Mouse (Mus musculus) CH12.LX (cell line): ENCODE measurements around the gene Lgr4. TPM values are rescaled to one million over a fixed set of nuclear protein-coding genes. Genes with fewer than 3 reads are reported as not detected.

Source experiments
- DNase-seq: peaks from one replicate; pipeline ENCODE4 v3.0.0-alpha.2; 2013; ENCODE audit errors: extremely low read depth
- H3K27ac ChIP-seq: 2 replicates; pipeline ENCODE4 v1.5.1; 2012; ENCODE audit warnings: low read depth, mild to moderate bottlenecking, control low read depth, moderate library complexity; ENCODE audit not compliant: insufficient read depth
- H3K27me3 ChIP-seq: replicated peaks from 2 replicates; pipeline ENCODE3; 2012; ENCODE audit warnings: inconsistent platforms
- H3K36me3 ChIP-seq, 2 experiments: replicated peaks in 1 of 2; 2 replicates each; pipeline versions ENCODE3 to v1.6.1; 2012; ENCODE audit warnings: inconsistent platforms in 1 of 2, low read length in 1 of 2, mild to moderate bottlenecking in 1 of 2, mixed read lengths in 1 of 2, moderate library complexity in 1 of 2; ENCODE audit not compliant: control insufficient read depth in 1 of 2, insufficient read depth in 1 of 2
- H3K4me1 ChIP-seq, 2 experiments: 2 replicates each; pipeline ENCODE4 v1.6.1; 2012; ENCODE audit warnings: inconsistent platforms in 1 of 2, moderate library complexity in 1 of 2; ENCODE audit not compliant: insufficient read depth in 2 of 2, control insufficient read depth in 1 of 2
- H3K4me2 ChIP-seq: 2 replicates; pipeline ENCODE4 v1.6.1; 2012; ENCODE audit warnings: low read depth, mild to moderate bottlenecking, control low read depth; ENCODE audit not compliant: poor library complexity, insufficient read depth, severe bottlenecking
- H3K4me3 ChIP-seq, 3 experiments: fragments of 150-350 bp in 1 of 3; sonication (generic) in 1 of 3; replicated peaks in 1 of 3; 2 replicates each; pipeline versions ENCODE3 to v1.5.1; 2011 to 2012; ENCODE audit warnings: low read depth in 2 of 3, low read length in 2 of 3, mild to moderate bottlenecking in 2 of 3, moderate library complexity in 2 of 3, control low read depth in 1 of 3, improper control_type of control experiment in 1 of 3, inconsistent platforms in 1 of 3, mixed read lengths in 1 of 3; ENCODE audit not compliant: poor library complexity in 1 of 3
- H3K79me2 ChIP-seq: replicated peaks from 2 replicates; pipeline ENCODE4 v1.6.1; 2012; ENCODE audit warnings: mild to moderate bottlenecking, moderate library complexity; ENCODE audit not compliant: control insufficient read depth, poor library complexity, insufficient read depth, severe bottlenecking; ENCODE audit errors: extremely low read depth
- H3K9ac ChIP-seq: 2 replicates; pipeline ENCODE4 v1.6.1; 2012; ENCODE audit warnings: low read depth, mild to moderate bottlenecking, control low read depth, moderate library complexity; ENCODE audit not compliant: insufficient read depth
- H3K9me3 ChIP-seq: replicated peaks from 2 replicates; pipeline ENCODE3; 2012; ENCODE audit warnings: low read length, inconsistent platforms, mixed read lengths
- BHLHE40 ChIP-seq: IDR thresholded peaks from 2 replicates; pipeline ENCODE4 v1.6.1; 2011; ENCODE audit warnings: mild to moderate bottlenecking, low read depth, low read length, improper control_type of control experiment
- CHD1 ChIP-seq: IDR thresholded peaks from 2 replicates; pipeline ENCODE4 v1.6.1; 2012; ENCODE audit warnings: low read depth, low read length, improper control_type of control experiment, inconsistent platforms
- CTCF ChIP-seq, 2 experiments: IDR thresholded peaks in 1 of 2; conservative IDR thresholded peaks in 1 of 2; 2 replicates each; pipeline ENCODE4 v1.5.1; 2011 to 2012; ENCODE audit warnings: low read depth in 2 of 2, low read length in 2 of 2, improper control_type of control experiment in 1 of 2, inconsistent platforms in 1 of 2, mild to moderate bottlenecking in 1 of 2, moderate library complexity in 1 of 2
- E2F4 ChIP-seq: IDR thresholded peaks from 2 replicates; pipeline ENCODE4 v1.6.1; 2011; ENCODE audit warnings: low read depth, low read length, improper control_type of control experiment; ENCODE audit not compliant: insufficient replicate concordance
- EP300 ChIP-seq: IDR thresholded peaks from 2 replicates; pipeline ENCODE4 v1.6.1; 2011; ENCODE audit warnings: low read length, improper control_type of control experiment
- ETS1 ChIP-seq: conservative IDR thresholded peaks from 2 replicates; pipeline ENCODE4 v1.6.1; 2012; ENCODE audit warnings: low read depth, mild to moderate bottlenecking, inconsistent platforms, low read length, improper control_type of control experiment, moderate library complexity
- HCFC1 ChIP-seq: IDR thresholded peaks from 2 replicates; pipeline ENCODE4 v1.6.1; 2012; ENCODE audit warnings: low read depth, mild to moderate bottlenecking, inconsistent platforms, low read length, improper control_type of control experiment
- IRF4 ChIP-seq: IDR thresholded peaks from 2 replicates; pipeline ENCODE4 v1.6.1; 2014; ENCODE audit warnings: low read depth, mild to moderate bottlenecking, inconsistent platforms, low read length, improper control_type of control experiment
- KAT2A ChIP-seq: IDR thresholded peaks from 2 replicates; pipeline ENCODE4 v1.6.1; 2012; ENCODE audit warnings: low read length, improper control_type of control experiment, inconsistent platforms; ENCODE audit not compliant: insufficient replicate concordance
- MAX ChIP-seq: IDR thresholded peaks from 2 replicates; pipeline ENCODE4 v1.6.1; 2011; ENCODE audit warnings: low read length, improper control_type of control experiment
- MXI1 ChIP-seq: IDR thresholded peaks from 2 replicates; pipeline ENCODE4 v1.6.1; 2011; ENCODE audit warnings: mild to moderate bottlenecking, low read depth, low read length, improper control_type of control experiment
- PAX5 ChIP-seq: IDR thresholded peaks from 2 replicates; pipeline ENCODE4 v1.6.1; 2012; ENCODE audit warnings: low read length, inconsistent platforms, mixed read lengths
- POLR2AphosphoS2 ChIP-seq: IDR thresholded peaks from 2 replicates; pipeline ENCODE4 v1.6.1; 2011; ENCODE audit warnings: low read depth, low read length, improper control_type of control experiment
- RAD21 ChIP-seq: IDR thresholded peaks from 2 replicates; pipeline ENCODE4 v1.6.1; 2011; ENCODE audit warnings: low read depth, mild to moderate bottlenecking, low read length, improper control_type of control experiment, moderate library complexity
- SIN3A ChIP-seq: IDR thresholded peaks from 2 replicates; pipeline ENCODE4 v1.6.1; 2012; ENCODE audit warnings: low read length, improper control_type of control experiment, inconsistent platforms
- SMC3 ChIP-seq: IDR thresholded peaks from 2 replicates; pipeline ENCODE4 v1.6.1; 2011; ENCODE audit warnings: low read depth, low read length, improper control_type of control experiment
- TBP ChIP-seq: conservative IDR thresholded peaks from 2 replicates; pipeline ENCODE4 v1.6.1; 2011; ENCODE audit warnings: low read depth, low read length, improper control_type of control experiment
- TCF12 ChIP-seq: IDR thresholded peaks from 2 replicates; pipeline ENCODE4 v1.6.1; 2014; ENCODE audit warnings: low read depth, mild to moderate bottlenecking, inconsistent platforms, low read length, improper control_type of control experiment
- UBTF ChIP-seq: IDR thresholded peaks from 2 replicates; pipeline ENCODE4 v1.6.1; 2012; ENCODE audit warnings: low read depth, mild to moderate bottlenecking, inconsistent platforms, low read length, improper control_type of control experiment, moderate library complexity
- USF1 ChIP-seq: IDR thresholded peaks from 2 replicates; pipeline ENCODE4 v1.6.1; 2014; ENCODE audit warnings: low read depth, mild to moderate bottlenecking, inconsistent platforms, low read length, improper control_type of control experiment
- USF2 ChIP-seq: conservative IDR thresholded peaks from 2 replicates; pipeline ENCODE4 v1.6.1; 2011; ENCODE audit warnings: low read depth, low read length, improper control_type of control experiment
- ZC3H11A ChIP-seq: IDR thresholded peaks from 2 replicates; pipeline ENCODE4 v1.6.1; 2012; ENCODE audit warnings: low read depth, mild to moderate bottlenecking, inconsistent platforms, low read length, improper control_type of control experiment
- ZMIZ1 ChIP-seq: IDR thresholded peaks from 2 replicates; pipeline ENCODE4 v1.6.1; 2012; ENCODE audit warnings: low read depth, mild to moderate bottlenecking, inconsistent platforms, low read length, improper control_type of control experiment
- ZNF384 ChIP-seq: IDR thresholded peaks from 2 replicates; pipeline ENCODE4 v1.6.1; 2012; ENCODE audit warnings: low read depth, low read length, improper control_type of control experiment, inconsistent platforms
- dilution Hi-C: fragments of 300-500 bp; cut with MboI; formaldehyde crosslinking; loops from 2 replicates; pipeline ENCODE4 v1.14.3; 2020; ENCODE audit warnings: low sequenced_read_pairs; ENCODE audit not compliant: extremely low pct_unique_long_range_greater_than_20kb, extremely low pct_ligation_motif_present
- in situ Hi-C: fragments of 300-500 bp; cut with MboI; formaldehyde crosslinking; loops from 3 replicates; pipeline ENCODE4 v1.14.3; 2019; ENCODE audit warnings: low sequenced_read_pairs, low pct_ligation_motif_present, low pct_unique_long_range_greater_than_20kb, mixed read lengths
- polyA plus RNA-seq: library from polyadenylated mRNA; unstranded; fragments of >175 nt; gene quantifications from 2 replicates; pipeline ENCODE4 v1.2.1, GENCODE M21; 2012; ENCODE audit warnings: low read depth; ENCODE audit not compliant: insufficient read length
- total RNA-seq, 2 experiments: library from RNA; depleted of rRNA; stranded (reverse); fragments of 300-350 nt in 1 of 2; fragments of >200 nt in 1 of 2; gene quantifications; 2 replicates each; pipeline ENCODE4 v1.2.3; 2012 to 2014

The Lgr4 gene
- total and polyA plus RNA-seq, 3 experiments: 6.1 to 11.4 (median 6.9) TPM

DNA sequence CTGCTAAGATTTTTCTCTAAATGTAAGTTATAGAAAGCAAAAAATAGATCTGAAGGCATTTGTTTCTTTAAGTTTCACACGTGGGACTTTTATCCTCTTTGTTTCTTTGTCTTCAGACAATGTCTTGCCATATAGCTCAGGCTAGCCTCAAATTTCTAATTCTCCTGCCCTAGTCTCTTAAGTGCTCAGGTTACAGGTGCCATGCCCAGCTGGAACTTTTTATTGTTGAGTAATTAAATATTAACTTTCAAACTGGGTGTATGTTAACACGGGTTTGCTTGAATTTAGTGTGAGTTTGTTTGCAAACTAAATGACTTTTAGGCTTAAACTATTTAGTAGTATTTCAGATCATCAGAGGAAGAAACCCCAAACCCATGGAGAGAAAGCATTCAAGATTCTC lies 36.3 kb upstream of the Lgr4 start:
- in situ Hi-C loops (no loop called here), dilution Hi-C loops (no loop called here)
- Histone ChIP-seq H3K79me2 (no peaks in the 10 kb centered on the region), H3K4me2 (no peak overlapping the region), H3K4me3 (no peak overlapping the region), H3K9ac (no peak overlapping the region), H3K4me1 (no peaks in the 10 kb centered on the region), H3K27ac (no peak overlapping the region), H3K27me3 (no peaks in the 10 kb centered on the region), H3K36me3 (no peaks in the 10 kb centered on the region), H3K9me3 (no peaks in the 10 kb centered on the region)
- no peak for DNase-seq
- TF ChIP-seq USF1: no peak
- no peak for TF ChIP-seq ZMIZ1
- TF ChIP-seq UBTF: no peak
- no peak for TF ChIP-seq KAT2A

DNA sequence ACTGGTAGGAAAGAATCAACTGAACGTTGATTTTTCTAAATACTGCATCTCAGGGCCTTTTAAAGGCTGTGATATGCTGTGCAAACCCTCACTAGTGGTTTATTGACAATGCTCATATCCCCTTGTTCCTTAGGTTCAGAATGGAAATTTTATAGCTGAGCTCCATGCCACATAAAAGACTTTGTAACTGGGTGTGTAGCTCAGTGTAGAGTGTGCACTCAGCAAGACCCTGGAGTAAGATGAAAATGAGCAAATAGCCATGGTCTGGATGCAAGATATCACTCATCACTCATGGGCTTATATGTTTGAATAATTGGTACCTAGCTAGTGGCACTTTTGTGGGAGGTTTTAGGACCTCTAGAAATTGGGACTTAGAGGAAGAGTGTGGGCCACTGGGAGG lies 35.8 kb upstream of the Lgr4 start:
- Histone ChIP-seq H3K4me2 (no peak overlapping the region), H3K9ac (no peak overlapping the region), H3K4me1 (no peaks in the 10 kb centered on the region), H3K36me3 (no peaks in the 10 kb centered on the region), H3K27me3 (no peaks in the 10 kb centered on the region), H3K9me3 (no peaks in the 10 kb centered on the region), H3K79me2 (no peaks in the 10 kb centered on the region), H3K27ac (no peak overlapping the region), H3K4me3 (no peak overlapping the region)
- dilution Hi-C loops (no loop called here), in situ Hi-C loops (no loop called here)
- TF ChIP-seq ETS1: no peak
- no peak for TF ChIP-seq USF1
- no peak for TF ChIP-seq IRF4
- TF ChIP-seq TCF12: no peak
- TF ChIP-seq POLR2AphosphoS2: no peak
- TF ChIP-seq SMC3: no peak
- TF ChIP-seq RAD21: no peak
- no peak for DNase-seq

GRCm38 (mm10) chr2:109884106-109884505 lies 33.3 kb upstream of the Lgr4 start:
- in situ Hi-C loops: no loop called here

More at GRCm38 (mm10) chr2:109884106-109884505, 33.3 kb upstream of the Lgr4 start:
- Histone ChIP-seq H3K4me1 (no peaks in the 10 kb centered on the region), H3K27ac (no peak overlapping the region), H3K9ac (no peak overlapping the region), H3K36me3 (peaks cover 0 to 3% of the 10 kb centered on the region in 2 experiments), H3K79me2 (no peaks in the 10 kb centered on the region), H3K4me3 (no peak overlapping the region), H3K27me3 (no peaks in the 10 kb centered on the region), H3K4me2 (no peak overlapping the region), H3K9me3 (no peaks in the 10 kb centered on the region)
- TF ChIP-seq MXI1 (no peak), SIN3A (no peak), ZNF384 (no peak), TBP (no peak), CHD1 (no peak), EP300 (no peak), CTCF (conservative IDR thresholded peaks at IDR 0.05 in 1 of 2, IDR thresholded peaks at IDR 0.05 in 1 of 2; ENCODE audit: low read depth in 2 of 2, low read length in 2 of 2) (no peak), BHLHE40 (no peak), PAX5 (no peak), USF2 (no peak), KAT2A (no peak), E2F4 (no peak), TCF12 (no peak), HCFC1 (no peak), ZC3H11A (no peak), MAX (no peak)
- DNase-seq: no peak
- dilution Hi-C loops: no loop called here
